Mouse (Mus musculus) forebrain, postnatal 0 days (tissue): ENCODE measurements around the gene Gm37240. TPM values are rescaled to one million over a fixed set of nuclear protein-coding genes. Genes with fewer than 3 reads are reported as not detected.
A peak's percentile ranks its signal among the peaks of the same experiment; 100 is the strongest.

ENCODE experiments used
- ATAC-seq: fragments of 200-750 bp; cut with Nextera tagmentation; 2 replicates; pipeline ENCODE4 v1.8.0; 2017; ENCODE audit warnings: mild to moderate bottlenecking, moderate library complexity
- DNase-seq: peaks from one replicate; pipeline ENCODE4 v3.0.0-alpha.2; 2015
- H3K27ac ChIP-seq: fragments of 300-500 bp; sonication (generic); 2 replicates; pipeline ENCODE4 v1.5.1; 2014; ENCODE audit warnings: low read depth, mild to moderate bottlenecking, antibody characterized with exemption, low read length, moderate library complexity, mixed read lengths
- H3K27me3 ChIP-seq: fragments of 300-500 bp; sonication (generic); 2 replicates; pipeline ENCODE4 v1.6.1; 2014; ENCODE audit warnings: mild to moderate bottlenecking, low read length, mixed read lengths; ENCODE audit not compliant: insufficient read depth
- H3K36me3 ChIP-seq: fragments of 300-500 bp; sonication (generic); 2 replicates; pipeline ENCODE4 v1.6.1; 2014; ENCODE audit warnings: mild to moderate bottlenecking, moderate library complexity; ENCODE audit not compliant: insufficient read depth
- H3K4me1 ChIP-seq: fragments of 300-500 bp; sonication (generic); 2 replicates; pipeline ENCODE4 v1.6.1; 2014; ENCODE audit warnings: antibody characterized with exemption; ENCODE audit not compliant: insufficient read depth
- H3K4me2 ChIP-seq: fragments of 300-500 bp; sonication (generic); 2 replicates; pipeline ENCODE4 v1.6.1; 2014; ENCODE audit warnings: low read depth, mild to moderate bottlenecking, moderate library complexity
- H3K4me3 ChIP-seq: fragments of 300-500 bp; sonication (generic); 2 replicates; pipeline ENCODE4 v1.5.1; 2014; ENCODE audit warnings: low read depth, low read length, mixed read lengths
- H3K9ac ChIP-seq: fragments of 300-500 bp; sonication (generic); 2 replicates; pipeline ENCODE4 v1.6.1; 2014; ENCODE audit warnings: mild to moderate bottlenecking
- H3K9me3 ChIP-seq: fragments of 300-500 bp; sonication (generic); 2 replicates; pipeline ENCODE4 v1.6.1; 2016; ENCODE audit warnings: low read length
- CTCF ChIP-seq: sonication (generic); IDR thresholded peaks from 2 replicates; pipeline ENCODE4 v1.5.1; 2016; ENCODE audit warnings: antibody characterized with exemption, control low read depth, low read depth
- WGBS: fragments of 180-500 bp; shearing (Covaris S2); extraction: QIAGEN DNeasy Blood & Tissue Kit; methylation state at CpG from one replicate; pipeline ENCODE4 v1.1.7; 2014; 5-methylcytosine and 5-hydroxymethylcytosine counted together
- polyA plus RNA-seq: library from polyadenylated mRNA; unstranded; fragments of >200 nt; fragmentation: Nextera tagmentation; extraction: Ambion mirVana; gene quantifications from 2 replicates; pipeline ENCODE4 v1.2.1, GENCODE M21; 2015
- total RNA-seq: library from RNA; depleted of rRNA; stranded (reverse); fragments of >200 nt; gene quantifications from 2 replicates; pipeline ENCODE4 v1.2.3, GENCODE M21; 2014

Gene Gm37240
- total and polyA plus RNA-seq, 2 experiments from 2014 or later = 0.67 to 1.2 TPM

DNA sequence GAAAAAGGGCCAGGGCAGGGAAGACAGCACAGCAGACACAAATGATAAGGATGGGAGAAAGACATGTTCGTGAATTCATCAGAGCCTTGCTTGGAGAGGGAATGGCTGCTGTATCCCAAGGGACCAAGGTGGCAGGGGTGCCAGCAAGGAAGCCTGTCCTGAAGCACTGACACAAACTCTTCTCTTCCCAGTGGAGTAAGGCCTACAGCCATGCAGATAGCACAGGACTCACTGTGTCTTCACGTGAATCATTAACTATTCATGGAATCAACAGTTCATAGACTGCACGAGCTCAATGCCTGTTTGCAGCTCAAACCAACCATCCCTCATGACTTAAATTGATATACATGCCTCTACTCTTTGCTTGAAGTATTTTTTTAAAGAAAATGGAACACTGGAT, 209.4 kb downstream of the Gm37240 start:
- no peaks in the 10 kb centered on the region for H3K27me3 ChIP-seq
- ATAC-seq (no peak), DNase-seq (no peak)
- no peaks in the 10 kb centered on the region for H3K36me3 ChIP-seq
- H3K27ac ChIP-seq = no peak overlapping the region
- no peaks in the 10 kb centered on the region for H3K9me3 ChIP-seq
- no peak for TF ChIP-seq CTCF
- no peak overlapping the region for H3K4me2 ChIP-seq
- H3K9ac ChIP-seq = no peak overlapping the region
- WGBS = 71% methylated on average over 3 of the region's 3 CpGs
- no peak overlapping the region for H3K4me3 ChIP-seq
- no peaks in the 10 kb centered on the region for H3K4me1 ChIP-seq

DNA sequence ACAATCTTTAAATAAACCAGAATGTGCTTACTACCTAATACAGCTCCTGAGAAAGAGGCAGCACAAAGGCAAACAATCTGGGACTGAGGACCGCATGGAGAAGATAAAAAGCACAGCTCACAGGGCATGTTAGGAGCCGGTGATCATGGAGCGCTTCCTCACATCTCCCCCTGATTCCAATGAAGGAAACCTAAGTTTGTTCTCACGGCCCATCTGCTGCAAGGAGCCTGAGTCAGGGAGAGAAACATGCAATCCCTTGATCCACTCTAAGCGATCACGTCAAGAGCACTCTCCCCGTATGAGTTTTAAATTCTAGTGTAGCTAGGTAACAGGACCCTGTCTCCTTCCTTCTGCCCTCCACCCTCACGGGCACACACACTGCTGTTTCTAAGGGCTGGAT, 210.2 kb downstream of the Gm37240 start:
- no peak overlapping the region for H3K9ac ChIP-seq
- no peak overlapping the region for H3K27ac ChIP-seq
- no peaks in the 10 kb centered on the region for H3K9me3 ChIP-seq
- H3K36me3 ChIP-seq = no peaks in the 10 kb centered on the region
- DNase-seq (no peak), ATAC-seq (no peak)
- TF ChIP-seq CTCF = no peak
- no peaks in the 10 kb centered on the region for H3K4me1 ChIP-seq
- no peak overlapping the region for H3K4me3 ChIP-seq
- H3K4me2 ChIP-seq = no peak overlapping the region
- H3K27me3 ChIP-seq = no peaks in the 10 kb centered on the region
- WGBS = 75% methylated on average over 8 of the region's 8 CpGs

DNA sequence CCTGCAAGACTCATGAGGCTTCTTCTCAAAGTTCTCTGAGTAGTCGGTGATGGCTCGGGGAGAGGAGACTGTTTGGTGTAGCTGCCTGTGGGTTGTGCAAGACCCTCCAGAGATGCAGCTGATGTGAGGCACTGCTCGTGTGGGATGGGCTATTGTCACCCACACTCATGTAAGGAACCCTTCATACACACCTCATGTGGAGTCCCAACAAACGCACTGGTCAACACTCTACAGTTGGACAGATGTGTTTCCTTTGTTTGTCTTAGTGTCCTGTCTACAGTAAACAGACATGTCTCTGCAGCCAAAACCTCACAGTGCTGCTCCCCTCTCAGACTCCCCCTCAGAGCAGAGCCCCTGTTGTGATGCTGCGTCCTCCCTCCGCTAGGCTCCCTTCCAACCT, 217.5 kb downstream of the Gm37240 start:
- Histone ChIP-seq H3K4me2 (no peak overlapping the region), H3K4me3 (no peak overlapping the region), H3K4me1 (peaks cover 4% of the 10 kb centered on the region; the same call in 1 of the 2 replicates), H3K9me3 (no peaks in the 10 kb centered on the region), H3K9ac (no peak overlapping the region), H3K27me3 (no peaks in the 10 kb centered on the region), H3K36me3 (no peaks in the 10 kb centered on the region), H3K27ac (no peak overlapping the region)
- DNase-seq = no peak
- TF ChIP-seq CTCF = no peak
- ATAC-seq = no peak
- WGBS = 81% methylated on average over 6 of the region's 6 CpGs

DNA sequence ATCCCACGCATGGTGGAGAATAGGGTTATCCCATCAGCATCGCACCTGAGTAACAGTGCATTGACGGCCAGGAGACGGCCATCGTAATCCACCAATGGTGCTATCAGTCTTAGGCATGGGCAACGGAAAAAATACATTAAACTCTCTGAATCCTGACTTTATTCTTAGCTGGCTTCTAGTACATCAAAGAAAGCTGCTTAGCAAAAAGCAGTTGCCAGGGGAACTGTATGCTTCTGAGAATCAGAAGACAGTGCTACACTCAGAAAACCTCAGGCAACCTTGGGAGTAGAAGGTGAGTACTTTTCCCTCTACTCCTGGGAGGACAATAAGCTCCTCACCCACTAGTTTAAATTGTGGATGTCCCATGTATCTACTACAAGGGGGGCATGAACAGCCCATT, 219.6 kb downstream of the Gm37240 start:
- Histone ChIP-seq H3K9ac (no peak overlapping the region), H3K4me3 (no peak overlapping the region), H3K27ac (peak overlapping the region; percentile 36; the same call in 1 of the 2 replicates), H3K36me3 (no peaks in the 10 kb centered on the region), H3K27me3 (no peaks in the 10 kb centered on the region), H3K4me2 (no peak overlapping the region), H3K4me1 (peaks cover 12% of the 10 kb centered on the region), H3K9me3 (no peaks in the 10 kb centered on the region)
- ATAC-seq (peak; percentile 52), DNase-seq (peak; percentile 42)
- no peak for TF ChIP-seq CTCF
- 77% methylated on average over 6 of the region's 6 CpGs for WGBS

DNA sequence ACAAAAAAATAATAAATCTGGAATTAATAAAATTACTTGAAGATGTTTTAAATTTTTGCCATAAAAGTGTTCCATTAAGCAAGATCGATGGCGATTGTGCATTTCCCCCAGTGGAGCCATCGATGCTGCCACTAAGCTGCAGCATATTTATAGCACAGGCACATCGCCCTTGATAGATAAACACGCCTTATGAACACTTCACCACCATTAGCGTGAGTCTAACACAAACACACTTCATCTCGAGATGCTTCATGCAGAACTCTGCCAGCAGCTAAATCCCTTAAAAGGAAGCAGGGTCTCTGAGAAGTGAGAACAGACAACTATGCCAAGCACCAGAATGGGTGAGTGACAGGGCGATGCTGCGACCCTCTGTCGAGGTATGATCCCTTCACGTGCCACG, 220.6 kb downstream of the Gm37240 start:
- H3K4me1 ChIP-seq = peaks cover 16% of the 10 kb centered on the region
- H3K4me2 ChIP-seq = no peak overlapping the region
- DNase-seq (no peak), ATAC-seq (peak; percentile 24)
- no peaks in the 10 kb centered on the region for H3K27me3 ChIP-seq
- H3K4me3 ChIP-seq = no peak overlapping the region
- WGBS = 61% methylated on average over 12 of the region's 12 CpGs
- no peak overlapping the region for H3K9ac ChIP-seq
- H3K9me3 ChIP-seq = no peaks in the 10 kb centered on the region
- no peak for TF ChIP-seq CTCF
- peak overlapping the region; percentile 36; the same call in 1 of the 2 replicates for H3K27ac ChIP-seq
- no peaks in the 10 kb centered on the region for H3K36me3 ChIP-seq

DNA sequence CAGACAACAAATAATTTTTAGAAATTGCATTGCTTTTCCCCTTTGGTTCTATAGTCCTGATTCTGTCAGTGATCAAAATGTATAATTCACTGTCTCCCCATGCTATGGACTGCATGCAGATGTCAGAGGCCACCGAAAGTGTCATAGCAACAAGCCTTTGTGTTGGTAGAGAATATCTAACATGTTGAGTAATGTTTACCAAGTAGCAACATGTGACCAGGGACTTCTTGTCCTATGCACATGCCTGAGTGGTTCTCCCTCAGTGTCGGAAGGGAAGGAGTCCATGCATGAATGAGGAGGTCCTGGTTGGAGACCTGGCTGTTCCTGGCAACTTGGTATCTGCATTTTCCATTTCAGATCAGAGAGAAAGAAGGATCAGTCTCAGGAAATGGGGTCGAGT, 221.2 kb downstream of the Gm37240 start:
- Histone ChIP-seq H3K4me3 (no peak overlapping the region), H3K4me1 (peaks cover 16% of the 10 kb centered on the region), H3K27ac (no peak overlapping the region), H3K9ac (no peak overlapping the region), H3K36me3 (no peaks in the 10 kb centered on the region), H3K9me3 (no peaks in the 10 kb centered on the region), H3K4me2 (no peak overlapping the region), H3K27me3 (no peaks in the 10 kb centered on the region)
- ATAC-seq = no peak
- TF ChIP-seq CTCF = no peak
- DNase-seq = no peak
- WGBS = 76% methylated on average over 3 of the region's 3 CpGs

DNA sequence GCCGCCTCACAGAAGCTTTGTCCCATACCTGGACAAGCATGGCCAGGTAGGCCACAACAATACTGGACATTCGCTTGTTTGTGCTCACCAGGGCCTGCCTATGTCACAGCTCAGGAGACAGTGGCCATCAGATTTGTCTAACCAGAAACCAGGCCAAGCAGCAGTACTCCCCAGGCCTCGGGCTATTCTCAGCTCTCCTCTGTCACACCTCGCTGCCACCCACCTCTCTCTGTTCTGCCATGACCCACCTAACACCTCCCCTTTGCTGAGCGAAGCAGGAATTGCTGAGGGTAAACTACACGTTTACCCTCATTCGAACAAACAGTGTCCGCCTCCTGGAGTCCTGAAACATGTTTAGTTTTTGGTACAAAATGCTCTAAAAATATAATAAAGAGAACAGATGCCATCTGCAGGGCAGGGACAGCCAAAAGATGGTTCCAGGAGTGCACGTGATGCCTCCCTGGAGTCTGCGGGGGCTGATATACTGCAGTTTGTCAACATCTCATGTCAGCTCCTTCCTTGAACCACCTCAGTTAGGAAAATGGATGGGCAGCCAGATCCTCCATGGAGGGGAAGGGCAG, 222.6 kb downstream of the Gm37240 start:
- 0 out of 2 replicates have a peak, but pooled peaks have one; percentile 2 for TF ChIP-seq CTCF
- WGBS = 74% methylated on average over 10 of the region's 10 CpGs
- H3K4me2 ChIP-seq = no peak overlapping the region
- no peak overlapping the region for H3K4me3 ChIP-seq
- H3K9ac ChIP-seq = no peak overlapping the region
- H3K4me1 ChIP-seq = peaks cover 16% of the 10 kb centered on the region
- H3K27ac ChIP-seq = no peak overlapping the region
- DNase-seq = peak; percentile 49
- ATAC-seq = peak; percentile 28; the same call in 1 of the 2 replicates
- H3K27me3 ChIP-seq = no peaks in the 10 kb centered on the region
- H3K9me3 ChIP-seq = no peaks in the 10 kb centered on the region
- no peaks in the 10 kb centered on the region for H3K36me3 ChIP-seq
